Mouse (Mus musculus) T-helper 17 cell (primary cell): ENCODE results near the gene 2700081O15Rik.

ENCODE experiments used
- in situ Hi-C, 2 experiments: fragments of 300-600 bp; cut with MboI, MseI; formaldehyde crosslinking; loops; 1 replicate in 1 of 2; 2 replicates in 1 of 2; pipeline ENCODE4 v1.15.1; 2025; ENCODE audit warnings: high pct_unique_total_duplicates in 2 of 2

The 2700081O15Rik gene

DNA sequence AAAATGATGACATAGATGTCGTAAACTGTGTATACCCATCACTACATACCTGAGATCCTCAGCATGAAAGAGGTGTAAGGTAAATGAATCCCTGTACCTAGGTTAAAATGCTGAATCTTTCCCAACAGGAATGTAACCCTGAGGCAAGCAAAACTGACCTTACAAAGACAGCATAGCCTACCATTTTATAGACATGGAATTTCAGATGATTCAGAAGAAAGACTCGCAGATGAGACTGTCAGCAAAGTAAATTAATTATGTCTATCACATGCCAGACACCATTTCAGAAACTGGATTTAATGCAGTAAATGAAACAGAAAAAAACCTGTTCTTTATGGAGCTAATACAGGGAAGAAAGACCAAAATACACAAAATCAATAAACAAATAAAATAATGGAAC is 41.9 kb downstream of the 2700081O15Rik start:
- in situ Hi-C loops: no loop called here

DNA sequence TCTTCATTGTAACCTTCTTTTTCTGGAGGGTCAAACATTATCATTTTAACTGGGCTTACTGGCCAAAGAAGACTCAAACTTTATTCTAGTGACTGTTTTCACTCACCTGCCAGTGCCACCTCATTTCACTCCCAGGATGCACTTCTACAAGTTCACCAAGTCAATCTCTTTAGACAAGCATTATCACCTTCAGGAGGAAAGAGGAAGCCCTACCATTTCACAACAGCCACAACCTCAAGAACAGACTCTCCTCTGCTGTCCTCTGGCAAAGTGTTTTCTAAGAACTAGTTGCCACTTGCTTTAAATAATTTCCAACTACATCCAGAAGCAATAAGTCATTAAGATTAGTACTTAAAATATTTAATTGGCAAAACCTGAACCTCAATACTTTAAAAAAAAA is 50.5 kb downstream of the 2700081O15Rik start:
- in situ Hi-C loops: no loop called here

DNA sequence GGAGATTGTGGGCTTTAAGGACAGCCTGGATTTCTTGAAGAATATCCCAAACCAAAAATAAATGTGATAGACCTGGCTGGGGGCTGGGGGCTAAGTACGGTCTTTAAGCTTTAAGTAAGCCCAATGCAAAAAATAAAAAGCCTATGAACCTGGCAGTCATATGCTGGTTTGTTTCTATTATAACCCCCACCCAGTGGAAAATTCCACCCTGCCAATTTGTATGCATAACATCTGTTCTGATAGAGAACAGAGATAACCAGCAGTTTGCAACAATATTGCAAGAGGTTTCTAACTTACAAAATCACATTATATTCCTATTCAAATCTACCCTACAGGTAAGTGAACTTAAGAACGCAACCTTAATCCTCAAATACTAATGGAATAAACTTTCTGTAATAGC is 53.2 kb downstream of the 2700081O15Rik start:
- in situ Hi-C loops: no loop called here
